Mouse (Mus musculus) C2C12 (cell line): ENCODE measurements around the gene Chrna5. TPM values are rescaled to one million over a fixed set of nuclear protein-coding genes. Genes with fewer than 3 reads are reported as not detected.

Experiments used
- H3K27me3 ChIP-seq: one replicate; pipeline ENCODE4 v1.6.1; 2011; ENCODE audit not compliant: control insufficient read depth, insufficient read depth, insufficient read length
- H3K36me3 ChIP-seq: one replicate; pipeline ENCODE4 v1.6.1; 2011; ENCODE audit not compliant: control insufficient read depth, insufficient read depth
- H3K4me3 ChIP-seq: one replicate; pipeline ENCODE4 v1.5.1; 2011; ENCODE audit warnings: mild to moderate bottlenecking, control low read depth; ENCODE audit not compliant: poor library complexity, insufficient read depth, severe bottlenecking
- H3K79me2 ChIP-seq: one replicate; pipeline ENCODE4 v1.6.1; 2011; ENCODE audit not compliant: control insufficient read depth, insufficient read depth
- H3K79me3 ChIP-seq: one replicate; pipeline ENCODE4 v1.6.1; 2011; ENCODE audit warnings: low read depth, control low read depth
- H3ac ChIP-seq: one replicate; pipeline ENCODE3; 2011; ENCODE audit warnings: low read depth; ENCODE audit not compliant: control insufficient read depth, insufficient read length
- CEBPB ChIP-seq: IDR thresholded peaks from one replicate; pipeline ENCODE4 v1.6.1; 2011; ENCODE audit warnings: low read depth, mild to moderate bottlenecking, control low read depth, moderate library complexity
- CTCF ChIP-seq: IDR thresholded peaks from one replicate; pipeline ENCODE4 v1.5.1; 2011; ENCODE audit not compliant: control insufficient read depth, insufficient read depth, insufficient read length
- FOSL1 ChIP-seq: IDR thresholded peaks from one replicate; pipeline ENCODE4 v1.8.0; 2011; ENCODE audit warnings: mild to moderate bottlenecking, low read length; ENCODE audit not compliant: poor library complexity, insufficient read depth, severe bottlenecking
- MAX ChIP-seq: IDR thresholded peaks from one replicate; pipeline ENCODE4 v1.6.1; 2011; ENCODE audit warnings: mild to moderate bottlenecking, control low read depth
- MYOD1 ChIP-seq: IDR thresholded peaks from one replicate; pipeline ENCODE4 v1.6.1; 2011; ENCODE audit warnings: low read depth; ENCODE audit not compliant: control insufficient read depth, insufficient read length
- MYOG ChIP-seq: IDR thresholded peaks from one replicate; pipeline ENCODE4 v1.6.1; 2011; ENCODE audit not compliant: control insufficient read depth, insufficient read length; ENCODE audit errors: extremely low read depth
- USF1 ChIP-seq: IDR thresholded peaks from one replicate; pipeline ENCODE4 v1.6.1; 2011; ENCODE audit warnings: low read depth, mild to moderate bottlenecking, control low read depth, moderate library complexity
- long read RNA-seq, 2 experiments: library from polyadenylated mRNA; unstranded; transcript quantifications; one replicate each; pipeline ENCODE4 v2.0.0; 2019 to 2020
- polyA plus RNA-seq: library from polyadenylated mRNA; unstranded; fragments of >200 nt; fragmentation: generic; extraction: Trizol; gene quantifications from one replicate; pipeline ENCODE4 v1.2.1, GENCODE M21; 2012; ENCODE audit warnings: missing spikeins

Chrna5 gene
- polyA plus RNA-seq: not detected
- long read RNA-seq, experiment 1: 0 reads
- long read RNA-seq, experiment 2: 0 reads

- TF ChIP-seq MYOD1 (no peak), CEBPB (no peak), MYOG (no peak), CTCF (no peak), MAX (no peak), FOSL1 (no peak), USF1 (no peak)
- Histone ChIP-seq H3K27me3 (peaks cover 29% of the 10 kb centered on the region), H3K36me3 (no peaks in the 10 kb centered on the region), H3K4me3 (no peak within 1 kb of the TSS), H3K79me2 (no peaks in the 10 kb centered on the region), H3ac (no peak within 1 kb of the TSS), H3K79me3 (no peaks in the 10 kb centered on the region)
Observed at GRCm38 (mm10) chr9:54980674-54981073, at the start of gene Chrna5. Gene Chrna5, plus strand, starts transcription at chr9:54980880.

- Histone ChIP-seq H3K4me3 (no peak overlapping the region), H3K79me3 (no peaks in the 10 kb centered on the region), H3ac (no peak overlapping the region), H3K79me2 (no peaks in the 10 kb centered on the region), H3K36me3 (no peaks in the 10 kb centered on the region), H3K27me3 (no peaks in the 10 kb centered on the region)
- TF ChIP-seq CTCF: no peak
- TF ChIP-seq MYOD1: no peak
- no peak for TF ChIP-seq MYOG
- no peak for TF ChIP-seq FOSL1
- TF ChIP-seq USF1: no peak
- TF ChIP-seq MAX: no peak
- TF ChIP-seq CEBPB: no peak
Observed at GRCm38 (mm10) chr9:54931765-54932164, 48.9 kb upstream of the Chrna5 start.

GRCm38 (mm10) chr9:54932379-54932778 lies 48.3 kb upstream of the Chrna5 start:
- Histone ChIP-seq H3K79me3 (no peaks in the 10 kb centered on the region), H3K27me3 (no peaks in the 10 kb centered on the region), H3ac (no peak overlapping the region), H3K4me3 (no peak overlapping the region), H3K36me3 (no peaks in the 10 kb centered on the region), H3K79me2 (no peaks in the 10 kb centered on the region)
- TF ChIP-seq MAX (no peak), USF1 (no peak), FOSL1 (no peak), MYOD1 (no peak), MYOG (no peak), CEBPB (no peak), CTCF (no peak)

GRCm38 (mm10) chr9:54942071-54942470 lies 38.6 kb upstream of the Chrna5 start:
- H3ac ChIP-seq: no peak overlapping the region
- no peak for TF ChIP-seq FOSL1
- H3K79me3 ChIP-seq: no peaks in the 10 kb centered on the region

GRCm38 (mm10) chr9:54944467-54944866 lies 36.2 kb upstream of the Chrna5 start:
- Histone ChIP-seq H3K79me3 (no peaks in the 10 kb centered on the region), H3K27me3 (no peaks in the 10 kb centered on the region), H3K79me2 (no peaks in the 10 kb centered on the region), H3K4me3 (no peak overlapping the region), H3ac (no peak overlapping the region), H3K36me3 (no peaks in the 10 kb centered on the region)
- TF ChIP-seq MYOG: no peak

More at GRCm38 (mm10) chr9:54942071-54942470, 38.6 kb upstream of the Chrna5 start:
- no peaks in the 10 kb centered on the region for H3K27me3 ChIP-seq
- no peaks in the 10 kb centered on the region for H3K36me3 ChIP-seq
- no peaks in the 10 kb centered on the region for H3K79me2 ChIP-seq
- H3K4me3 ChIP-seq: no peak overlapping the region

- TF ChIP-seq MYOG: no peak
- TF ChIP-seq MAX: no peak
- TF ChIP-seq USF1: no peak
- no peak for TF ChIP-seq CTCF
- TF ChIP-seq FOSL1: no peak
- no peak for TF ChIP-seq MYOD1
- TF ChIP-seq CEBPB: no peak
Observed at GRCm38 (mm10) chr9:54946256-54946655, 34.4 kb upstream of the Chrna5 start.

More at GRCm38 (mm10) chr9:54946256-54946655, 34.4 kb upstream of the Chrna5 start:
- peaks cover 3% of the 10 kb centered on the region for H3K79me3 ChIP-seq
- no peaks in the 10 kb centered on the region for H3K36me3 ChIP-seq
- H3K4me3 ChIP-seq: no peak overlapping the region
- peaks cover 7% of the 10 kb centered on the region for H3K79me2 ChIP-seq
- no peaks in the 10 kb centered on the region for H3K27me3 ChIP-seq
- no peak overlapping the region for H3ac ChIP-seq
